Mouse (Mus musculus): ENCODE results near the gene Psma7. TPM values are rescaled to one million over a fixed set of nuclear protein-coding genes. Genes with fewer than 3 reads are reported as not detected.

The Psma7 gene
- total and polyA plus RNA-seq, 3 experiments: 394 to 515 (median 458) TPM

- Histone ChIP-seq H3K27me3 (ENCODE audit: control insufficient read depth in 1 of 2, insufficient read depth in 2 of 2, low read length in 2 of 2) (no peaks in the 10 kb centered on the region), H3K36me3 (ENCODE audit: control insufficient read depth in 1 of 2, insufficient read depth in 2 of 2, low read length in 2 of 2) (no peaks in the 10 kb centered on the region), H3K4me1 (ENCODE audit: control insufficient read depth in 1 of 2, insufficient read depth in 2 of 2, low read length in 2 of 2) (no peaks in the 10 kb centered on the region), H3K4me3 (ENCODE audit: control insufficient read depth in 1 of 2, insufficient read depth in 1 of 2, low read depth in 2 of 2, low read length in 2 of 2) (no peak overlapping the region), H3K9me3 (replicated peaks; ENCODE audit: insufficient read depth, low read length) (no peaks in the 10 kb centered on the region), H3K27ac (ENCODE audit: control insufficient read depth, low read depth, low read length) (no peak overlapping the region), H3K9ac (ENCODE audit: control insufficient read depth, low read depth, low read length, poor library complexity, severe bottlenecking) (no peak overlapping the region), H3K79me2 (ENCODE audit: control insufficient read depth, insufficient read depth, low read length, poor library complexity) (no peaks in the 10 kb centered on the region)
- TF ChIP-seq HCFC1 (IDR thresholded peaks at IDR 0.05; ENCODE audit: low read depth, low read length) (no peak), SIN3A (IDR thresholded peaks at IDR 0.05; ENCODE audit: low read length) (no peak), BHLHE40 (IDR thresholded peaks at IDR 0.05; ENCODE audit: borderline replicate concordance, low read depth, low read length) (no peak), TCF12 (IDR thresholded peaks at IDR 0.05; ENCODE audit: low read depth, low read length) (no peak), SMC3 (IDR thresholded peaks at IDR 0.05; ENCODE audit: low read depth, low read length) (no peak), RAD21 (IDR thresholded peaks at IDR 0.05; ENCODE audit: low read depth, low read length) (no peak), NRF1 (IDR thresholded peaks at IDR 0.05; ENCODE audit: insufficient read depth, low read depth, low read length, poor library complexity, severe bottlenecking) (no peak), E2F4 (IDR thresholded peaks at IDR 0.05; ENCODE audit: borderline replicate concordance, low read depth, low read length) (no peak), ETS1 (IDR thresholded peaks at IDR 0.05; ENCODE audit: low read depth, low read length) (no peak), ZNF384 (IDR thresholded peaks at IDR 0.05; ENCODE audit: low read depth, low read length) (no peak), ZKSCAN1 (IDR thresholded peaks at IDR 0.05; ENCODE audit: low read depth, low read length) (no peak), MYC (IDR thresholded peaks at IDR 0.05; ENCODE audit: low read depth, low read length) (no peak), MXI1 (IDR thresholded peaks at IDR 0.05; ENCODE audit: low read depth, low read length) (no peak), MEF2A (IDR thresholded peaks at IDR 0.05; ENCODE audit: extremely low read depth, insufficient replicate concordance, low read depth, low read length, poor library complexity, severe bottlenecking) (no peak), ELF1 (IDR thresholded peaks at IDR 0.05; ENCODE audit: low read depth, low read length) (no peak)
- DNase-seq (ENCODE audit: low read depth, low spot score): no peak
Observed at GRCm38 (mm10) chr2:180084565-180084964, 42.3 kb upstream of the Psma7 start.

- no peak overlapping the region for H3K27ac ChIP-seq (ENCODE audit: control insufficient read depth, low read depth, low read length)
- H3K27me3 ChIP-seq (ENCODE audit: control insufficient read depth in 1 of 2, insufficient read depth in 2 of 2, low read length in 2 of 2): no peaks in the 10 kb centered on the region
- no peaks in the 10 kb centered on the region for H3K9me3 ChIP-seq (replicated peaks; ENCODE audit: insufficient read depth, low read length)
- TF ChIP-seq ETS1 (IDR thresholded peaks at IDR 0.05; ENCODE audit: low read depth, low read length): no peak
- TF ChIP-seq MAX (IDR thresholded peaks at IDR 0.05; ENCODE audit: low read length): no peak
- TF ChIP-seq CHD2 (IDR thresholded peaks at IDR 0.05; ENCODE audit: low read length): no peak
- TF ChIP-seq GATA1 (IDR thresholded peaks at IDR 0.05; ENCODE audit: low read depth, low read length): no peak
- TF ChIP-seq ZC3H11A (IDR thresholded peaks at IDR 0.05; ENCODE audit: low read depth, low read length): no peak
- TF ChIP-seq MYC (IDR thresholded peaks at IDR 0.05; ENCODE audit: low read depth, low read length): no peak
- TF ChIP-seq ZMIZ1 (IDR thresholded peaks at IDR 0.05; ENCODE audit: low read depth, low read length): no peak
- TF ChIP-seq USF2 (IDR thresholded peaks at IDR 0.05; ENCODE audit: borderline replicate concordance in 1 of 2, insufficient read depth in 1 of 2, low read depth in 1 of 2, low read length in 2 of 2): no peak
- no peak for TF ChIP-seq EP300 (IDR thresholded peaks at IDR 0.05; ENCODE audit: low read depth in 1 of 2, low read length in 2 of 2)
- TF ChIP-seq RAD21 (IDR thresholded peaks at IDR 0.05; ENCODE audit: low read depth, low read length): no peak
- TF ChIP-seq TCF12 (IDR thresholded peaks at IDR 0.05; ENCODE audit: low read depth, low read length): no peak
- TF ChIP-seq GABPA (IDR thresholded peaks at IDR 0.05; ENCODE audit: low read depth, low read length): no peak
- TF ChIP-seq RCOR1 (IDR thresholded peaks at IDR 0.05; ENCODE audit: low read depth, low read length): no peak
- H3K36me3 ChIP-seq (ENCODE audit: control insufficient read depth in 1 of 2, insufficient read depth in 2 of 2, low read length in 2 of 2): no peaks in the 10 kb centered on the region
- no peaks in the 10 kb centered on the region for H3K4me1 ChIP-seq (ENCODE audit: control insufficient read depth in 1 of 2, insufficient read depth in 2 of 2, low read length in 2 of 2)
- no peak overlapping the region for H3K9ac ChIP-seq (ENCODE audit: control insufficient read depth, low read depth, low read length, poor library complexity, severe bottlenecking)
- DNase-seq (ENCODE audit: low read depth, low spot score): no peak
- no peak overlapping the region for H3K4me3 ChIP-seq (ENCODE audit: control insufficient read depth in 1 of 2, insufficient read depth in 1 of 2, low read depth in 2 of 2, low read length in 2 of 2)
- H3K79me2 ChIP-seq (ENCODE audit: control insufficient read depth, insufficient read depth, low read length, poor library complexity): no peaks in the 10 kb centered on the region
Observed at GRCm38 (mm10) chr2:180083063-180083462, 40.8 kb upstream of the Psma7 start.
